Mouse (Mus musculus): ENCODE data around the gene Magi3. TPM values are rescaled to one million over a fixed set of nuclear protein-coding genes. Genes with fewer than 3 reads are reported as not detected.

Gene Magi3
- polyA plus RNA-seq, 1 experiment, result 5.3 TPM

GRCm38 (mm10) chr3:104109478-104109877 is 110.7 kb downstream of the Magi3 start:
- Histone ChIP-seq H3K79me3 (ENCODE audit: low read depth) (no peaks in the 10 kb centered on the region), H3ac (ENCODE audit: control insufficient read depth, insufficient read length, low read depth) (no peak overlapping the region), H3K79me2 (ENCODE audit: control insufficient read depth, insufficient read depth) (peaks cover 9% of the 10 kb centered on the region), H3K27me3 (ENCODE audit: control insufficient read depth, insufficient read depth, insufficient read length) (no peaks in the 10 kb centered on the region), H3K36me3 (ENCODE audit: control insufficient read depth, insufficient read depth) (no peaks in the 10 kb centered on the region), H3K4me3 (ENCODE audit: insufficient read depth, poor library complexity, severe bottlenecking) (no peak overlapping the region)
- no peak for TF ChIP-seq MYOG (IDR thresholded peaks at IDR 0.05; ENCODE audit: control insufficient read depth, extremely low read depth, insufficient read length)
- no peak for TF ChIP-seq FOSL1 (IDR thresholded peaks at IDR 0.05; ENCODE audit: insufficient read depth, low read length, poor library complexity, severe bottlenecking)
- peak; percentile 66 for TF ChIP-seq CEBPB (IDR thresholded peaks at IDR 0.05; ENCODE audit: low read depth)

DNA sequence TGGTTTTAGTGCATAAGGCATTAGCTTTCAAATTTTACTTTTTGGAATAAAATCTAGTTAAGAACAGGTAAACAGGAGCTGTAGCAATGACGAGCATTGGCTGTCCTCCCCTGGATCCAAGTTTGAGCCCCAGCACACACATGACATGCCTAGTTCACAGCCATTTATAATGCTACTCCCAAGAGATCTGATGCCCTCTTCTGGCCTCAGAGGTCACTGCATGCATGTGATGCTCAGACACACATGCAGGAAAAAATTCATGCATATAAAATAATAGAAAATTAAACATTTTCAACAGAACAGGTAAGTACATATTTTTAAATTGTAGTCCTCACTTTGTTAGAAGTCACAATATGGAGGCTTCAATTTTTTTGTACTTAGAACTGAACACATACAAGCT is 115.2 kb downstream of the Magi3 start:
- Histone ChIP-seq H3K4me3 (ENCODE audit: insufficient read depth, poor library complexity, severe bottlenecking) (no peak overlapping the region), H3K79me3 (ENCODE audit: low read depth) (no peaks in the 10 kb centered on the region), H3K36me3 (ENCODE audit: control insufficient read depth, insufficient read depth) (peaks cover 6% of the 10 kb centered on the region), H3K79me2 (ENCODE audit: control insufficient read depth, insufficient read depth) (peaks cover 9% of the 10 kb centered on the region), H3ac (ENCODE audit: control insufficient read depth, insufficient read length, low read depth) (no peak overlapping the region), H3K27me3 (ENCODE audit: control insufficient read depth, insufficient read depth, insufficient read length) (no peaks in the 10 kb centered on the region)
- TF ChIP-seq CTCF (IDR thresholded peaks at IDR 0.05; ENCODE audit: control insufficient read depth, insufficient read depth, insufficient read length) (no peak), USF1 (IDR thresholded peaks at IDR 0.05; ENCODE audit: low read depth) (no peak)

GRCm38 (mm10) chr3:104101721-104102120 is 118.5 kb downstream of the Magi3 start:
- no peaks in the 10 kb centered on the region for H3K79me2 ChIP-seq (ENCODE audit: control insufficient read depth, insufficient read depth)
- H3ac ChIP-seq (ENCODE audit: control insufficient read depth, insufficient read length, low read depth), result no peak overlapping the region
- H3K27me3 ChIP-seq (ENCODE audit: control insufficient read depth, insufficient read depth, insufficient read length), result no peaks in the 10 kb centered on the region
- peaks cover 6% of the 10 kb centered on the region for H3K36me3 ChIP-seq (ENCODE audit: control insufficient read depth, insufficient read depth)
- H3K79me3 ChIP-seq (ENCODE audit: low read depth), result no peaks in the 10 kb centered on the region
- no peak for TF ChIP-seq FOSL1 (IDR thresholded peaks at IDR 0.05; ENCODE audit: insufficient read depth, low read length, poor library complexity, severe bottlenecking)
- no peak for TF ChIP-seq MYOG (IDR thresholded peaks at IDR 0.05; ENCODE audit: control insufficient read depth, extremely low read depth, insufficient read length)
- no peak for TF ChIP-seq CTCF (IDR thresholded peaks at IDR 0.05; ENCODE audit: control insufficient read depth, insufficient read depth, insufficient read length)
- TF ChIP-seq CEBPB (IDR thresholded peaks at IDR 0.05; ENCODE audit: low read depth), result no peak
- TF ChIP-seq USF1 (IDR thresholded peaks at IDR 0.05; ENCODE audit: low read depth), result no peak
- no peak overlapping the region for H3K4me3 ChIP-seq (ENCODE audit: insufficient read depth, poor library complexity, severe bottlenecking)

GRCm38 (mm10) chr3:104101249-104101648 is 118.9 kb downstream of the Magi3 start:
- Histone ChIP-seq H3K27me3 (ENCODE audit: control insufficient read depth, insufficient read depth, insufficient read length) (no peaks in the 10 kb centered on the region), H3ac (ENCODE audit: control insufficient read depth, insufficient read length, low read depth) (no peak overlapping the region), H3K4me3 (ENCODE audit: insufficient read depth, poor library complexity, severe bottlenecking) (no peak overlapping the region), H3K36me3 (ENCODE audit: control insufficient read depth, insufficient read depth) (peaks cover 6% of the 10 kb centered on the region), H3K79me2 (ENCODE audit: control insufficient read depth, insufficient read depth) (no peaks in the 10 kb centered on the region), H3K79me3 (ENCODE audit: low read depth) (no peaks in the 10 kb centered on the region)
- TF ChIP-seq FOSL1 (IDR thresholded peaks at IDR 0.05; ENCODE audit: insufficient read depth, low read length, poor library complexity, severe bottlenecking) (no peak), MYOG (IDR thresholded peaks at IDR 0.05; ENCODE audit: control insufficient read depth, extremely low read depth, insufficient read length) (no peak)

- Histone ChIP-seq H3K27me3 (ENCODE audit: control insufficient read depth, insufficient read depth, insufficient read length) (no peaks in the 10 kb centered on the region), H3K36me3 (ENCODE audit: control insufficient read depth, insufficient read depth) (peaks cover 19% of the 10 kb centered on the region), H3ac (ENCODE audit: control insufficient read depth, insufficient read length, low read depth) (no peak overlapping the region), H3K79me2 (ENCODE audit: control insufficient read depth, insufficient read depth) (no peaks in the 10 kb centered on the region), H3K4me3 (ENCODE audit: insufficient read depth, poor library complexity, severe bottlenecking) (no peak overlapping the region), H3K79me3 (ENCODE audit: low read depth) (no peaks in the 10 kb centered on the region)
- TF ChIP-seq CEBPB (IDR thresholded peaks at IDR 0.05; ENCODE audit: low read depth), result no peak
- TF ChIP-seq MYOD1 (IDR thresholded peaks at IDR 0.05; ENCODE audit: control insufficient read depth, insufficient read length, low read depth), result no peak
- no peak for TF ChIP-seq MAX (IDR thresholded peaks at IDR 0.05)
- no peak for TF ChIP-seq MYOG (IDR thresholded peaks at IDR 0.05; ENCODE audit: control insufficient read depth, extremely low read depth, insufficient read length)
Measured at GRCm38 (mm10) chr3:104095936-104096335, 124.2 kb downstream of the Magi3 start.

DNA sequence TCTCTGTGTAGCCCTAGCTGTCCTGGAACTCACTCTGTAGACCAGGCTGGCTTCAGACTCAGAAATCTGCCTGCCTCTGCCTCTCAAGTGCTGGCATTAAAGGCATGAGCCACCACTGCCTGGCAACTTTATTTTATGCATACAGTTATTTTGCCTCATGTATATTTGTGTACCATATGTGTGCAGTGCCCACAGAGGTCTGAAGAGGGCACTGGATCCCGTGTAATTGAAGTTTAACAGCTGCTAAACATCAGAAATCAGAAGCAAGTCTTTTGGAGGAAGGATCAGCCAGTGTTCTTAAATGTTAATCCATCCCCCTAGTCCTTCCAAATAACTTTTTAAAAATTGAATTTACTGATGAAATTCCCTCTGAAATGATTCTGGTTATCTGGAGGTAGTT is 125.5 kb downstream of the Magi3 start:
- Histone ChIP-seq H3K4me3 (ENCODE audit: insufficient read depth, poor library complexity, severe bottlenecking) (no peak overlapping the region), H3K79me2 (ENCODE audit: control insufficient read depth, insufficient read depth) (no peaks in the 10 kb centered on the region), H3K36me3 (ENCODE audit: control insufficient read depth, insufficient read depth) (peaks cover 19% of the 10 kb centered on the region), H3K79me3 (ENCODE audit: low read depth) (no peaks in the 10 kb centered on the region), H3K27me3 (ENCODE audit: control insufficient read depth, insufficient read depth, insufficient read length) (no peaks in the 10 kb centered on the region), H3ac (ENCODE audit: control insufficient read depth, insufficient read length, low read depth) (no peak overlapping the region)
- no peak for TF ChIP-seq CEBPB (IDR thresholded peaks at IDR 0.05; ENCODE audit: low read depth)
- no peak for TF ChIP-seq MAX (IDR thresholded peaks at IDR 0.05)
- TF ChIP-seq CTCF (IDR thresholded peaks at IDR 0.05; ENCODE audit: control insufficient read depth, insufficient read depth, insufficient read length), result no peak
- no peak for TF ChIP-seq FOSL1 (IDR thresholded peaks at IDR 0.05; ENCODE audit: insufficient read depth, low read length, poor library complexity, severe bottlenecking)
- no peak for TF ChIP-seq USF1 (IDR thresholded peaks at IDR 0.05; ENCODE audit: low read depth)
- TF ChIP-seq MYOD1 (IDR thresholded peaks at IDR 0.05; ENCODE audit: control insufficient read depth, insufficient read length, low read depth), result no peak
- TF ChIP-seq MYOG (IDR thresholded peaks at IDR 0.05; ENCODE audit: control insufficient read depth, extremely low read depth, insufficient read length), result no peak
